Mouse (Mus musculus) brain, embryonic 14.5 days (tissue): Measurements from ENCODE around the gene Ptcd1.

ENCODE experiments used
- CTCF ChIP-seq: fragments of 200-500 bp; IDR thresholded peaks from 2 replicates; pipeline ENCODE4 v1.5.1; 2012; ENCODE audit warnings: inconsistent platforms, mild to moderate bottlenecking, moderate library complexity, borderline replicate concordance; ENCODE audit not compliant: insufficient read depth, insufficient read length; ENCODE audit errors: extremely low read depth
- POLR2A ChIP-seq: fragments of 200-500 bp; IDR thresholded peaks from 2 replicates; pipeline ENCODE4 v1.6.1; 2012; ENCODE audit warnings: mild to moderate bottlenecking, inconsistent platforms, borderline replicate concordance; ENCODE audit not compliant: poor library complexity, insufficient read depth, insufficient read length, severe bottlenecking; ENCODE audit errors: extremely low read depth

GRCm38 (mm10) chr5:145152690-145153089 is 14.2 kb downstream of the Ptcd1 start:
- no peak for TF ChIP-seq CTCF
- TF ChIP-seq POLR2A, result no peak
